Mouse (Mus musculus): Measurements from ENCODE around the gene Igdcc3. TPM values are rescaled to one million over a fixed set of nuclear protein-coding genes. Genes with fewer than 3 reads are reported as not detected.

Gene Igdcc3
- polyA plus RNA-seq, 1 experiment, result 0.30 TPM

GRCm38 (mm10) chr9:65152711-65153330, 11.8 kb downstream of the Igdcc3 start:
- no peaks in the 10 kb centered on the region; the same call in 1 of the 2 replicates for H3K27me3 ChIP-seq (ENCODE audit: control insufficient read depth, insufficient read depth, low read length)

DNA sequence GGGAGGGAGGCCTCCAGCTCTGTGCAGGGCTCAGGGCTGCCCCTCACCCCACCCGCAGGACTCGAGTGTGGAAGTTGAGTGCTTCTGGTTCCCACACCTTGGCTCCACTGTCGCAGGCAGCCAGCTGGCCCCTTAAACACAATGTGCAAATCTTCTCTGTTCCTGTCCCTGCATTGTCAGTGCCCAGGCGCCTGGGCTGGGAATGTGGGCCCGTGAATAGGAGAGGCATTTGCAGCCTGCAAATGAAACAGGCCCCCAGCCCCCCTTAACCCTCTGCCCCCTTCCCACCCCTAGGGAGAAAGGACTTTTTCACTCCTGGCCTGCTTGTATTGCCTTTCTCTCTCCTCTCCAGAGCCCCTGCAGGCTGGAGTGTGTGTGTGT, 12.3 kb downstream of the Igdcc3 start:
- Histone ChIP-seq H3K4me1 (ENCODE audit: control insufficient read depth, insufficient read depth, insufficient read length) (no peaks in the 10 kb centered on the region), H3K27me3 (ENCODE audit: control insufficient read depth, insufficient read depth, low read length) (no peaks in the 10 kb centered on the region; the same call in 1 of the 2 replicates), H3K36me3 (ENCODE audit: control insufficient read depth, insufficient read depth, low read length) (no peaks in the 10 kb centered on the region), H3K27ac (ENCODE audit: insufficient read depth, low read length) (no peak overlapping the region), H3K4me3 (ENCODE audit: extremely low read depth, insufficient read depth, insufficient read length) (no peak overlapping the region)
- WGBS, result 68% methylated on average over 5 of the region's 5 CpGs
- DNase-seq (ENCODE audit: low read depth in 1 of 2, low spot score in 2 of 2), result no peak
- TF ChIP-seq CTCF (IDR thresholded peaks at IDR 0.05; ENCODE audit: extremely low read depth, insufficient read depth, insufficient read length, insufficient replicate concordance), result no peak

More at GRCm38 (mm10) chr9:65152711-65153330, 11.8 kb downstream of the Igdcc3 start:
- 79% methylated on average over 6 of the region's 6 CpGs for WGBS
- Histone ChIP-seq H3K36me3 (ENCODE audit: control insufficient read depth, insufficient read depth, low read length) (no peaks in the 10 kb centered on the region), H3K4me3 (ENCODE audit: extremely low read depth, insufficient read depth, insufficient read length) (no peak overlapping the region), H3K27ac (ENCODE audit: insufficient read depth, low read length) (no peak overlapping the region), H3K4me1 (ENCODE audit: control insufficient read depth, insufficient read depth, insufficient read length) (no peaks in the 10 kb centered on the region)
- TF ChIP-seq POLR2A (IDR thresholded peaks at IDR 0.05; ENCODE audit: low read depth, low read length) (no peak), CTCF (IDR thresholded peaks at IDR 0.05; ENCODE audit: extremely low read depth, insufficient read depth, insufficient read length, insufficient replicate concordance) (no peak)
- DNase-seq (ENCODE audit: low read depth in 1 of 2, low spot score in 2 of 2), result no peak

DNA sequence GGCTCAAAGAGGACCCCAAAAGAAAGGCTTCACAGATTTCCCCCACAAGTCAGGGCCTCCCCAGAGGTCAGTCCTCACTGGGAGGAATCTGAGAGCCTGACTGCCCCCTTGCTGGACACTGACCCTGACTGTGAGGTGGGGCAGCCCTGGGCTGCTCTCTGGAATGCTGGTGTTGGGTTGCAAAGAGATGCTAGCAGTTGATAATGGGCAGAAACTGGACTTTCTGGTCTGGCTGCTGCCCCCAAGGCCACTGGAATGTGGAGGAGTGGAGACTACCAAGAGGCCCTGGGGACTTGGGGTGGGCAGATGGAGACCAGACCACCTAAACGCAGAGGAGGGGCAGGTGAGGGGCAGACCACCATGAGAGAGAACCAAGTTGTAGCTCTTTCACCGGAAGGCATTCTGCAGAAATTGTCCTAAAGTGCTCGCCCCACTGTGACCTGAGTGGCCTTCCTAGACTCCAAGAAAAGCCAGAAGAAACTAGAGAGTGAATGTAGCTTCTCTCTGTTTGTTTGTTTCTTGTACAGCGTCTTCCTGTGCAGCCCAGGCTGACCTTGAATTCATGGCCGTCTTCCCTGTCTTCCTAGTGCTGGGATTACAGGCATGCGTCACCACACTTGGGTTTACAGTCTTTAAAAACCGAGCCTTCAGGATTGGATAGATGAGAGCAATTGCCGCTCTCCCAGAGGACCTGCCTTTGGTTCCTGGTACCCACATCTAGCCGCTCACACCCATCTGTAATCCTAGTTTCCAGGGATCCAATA, 13.9 kb downstream of the Igdcc3 start:
- Histone ChIP-seq H3K4me1 (ENCODE audit: control insufficient read depth, insufficient read depth, insufficient read length) (no peaks in the 10 kb centered on the region), H3K4me3 (ENCODE audit: extremely low read depth, insufficient read depth, insufficient read length) (no peak overlapping the region), H3K36me3 (ENCODE audit: control insufficient read depth, insufficient read depth, low read length) (no peaks in the 10 kb centered on the region), H3K27me3 (ENCODE audit: control insufficient read depth, insufficient read depth, low read length) (no peaks in the 10 kb centered on the region; the same call in 1 of the 2 replicates), H3K27ac (ENCODE audit: insufficient read depth, low read length) (no peak overlapping the region)
- DNase-seq (ENCODE audit: low read depth in 1 of 2, low spot score in 2 of 2), result no peak
- 87% methylated on average over 9 of the region's 9 CpGs for WGBS
- no peak for TF ChIP-seq CTCF (IDR thresholded peaks at IDR 0.05; ENCODE audit: extremely low read depth, insufficient read depth, insufficient read length, insufficient replicate concordance)
- no peak for TF ChIP-seq POLR2A (IDR thresholded peaks at IDR 0.05; ENCODE audit: low read depth, low read length)

DNA sequence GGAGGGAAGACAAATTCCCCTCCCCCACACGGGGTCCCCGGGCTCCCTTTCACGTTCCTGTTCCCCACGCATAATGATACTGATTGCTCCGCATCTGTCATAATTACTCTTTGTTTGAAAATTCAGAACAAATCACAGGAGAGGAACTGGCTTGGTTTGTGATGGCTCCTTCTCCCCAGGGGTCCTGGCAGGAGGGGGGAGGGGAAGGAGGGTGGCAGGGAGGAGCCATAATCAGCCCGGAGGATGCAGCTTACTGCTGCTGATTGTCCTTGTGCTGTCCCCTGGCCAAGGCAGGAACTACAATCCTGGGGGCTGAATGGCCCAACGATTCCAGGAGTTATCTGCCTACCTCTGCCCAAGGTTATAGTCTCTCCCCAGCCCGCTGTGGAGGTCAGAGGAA, 15.6 kb downstream of the Igdcc3 start:
- no peak overlapping the region for H3K27ac ChIP-seq (ENCODE audit: insufficient read depth, low read length)
- H3K36me3 ChIP-seq (ENCODE audit: control insufficient read depth, insufficient read depth, low read length), result no peaks in the 10 kb centered on the region
- WGBS, result 11% methylated on average over 8 of the region's 8 CpGs
- no peaks in the 10 kb centered on the region; the same call in 1 of the 2 replicates for H3K27me3 ChIP-seq (ENCODE audit: control insufficient read depth, insufficient read depth, low read length)
- no peaks in the 10 kb centered on the region for H3K4me1 ChIP-seq (ENCODE audit: control insufficient read depth, insufficient read depth, insufficient read length)
- no peak overlapping the region for H3K4me3 ChIP-seq (ENCODE audit: extremely low read depth, insufficient read depth, insufficient read length)
- DNase-seq (ENCODE audit: low read depth in 1 of 2, low spot score in 2 of 2), result no peak
- TF ChIP-seq POLR2A (IDR thresholded peaks at IDR 0.05; ENCODE audit: low read depth, low read length) (no peak), CTCF (IDR thresholded peaks at IDR 0.05; ENCODE audit: extremely low read depth, insufficient read depth, insufficient read length, insufficient replicate concordance) (no peak)

GRCm38 (mm10) chr9:65157631-65158030, 16.6 kb downstream of the Igdcc3 start:
- Histone ChIP-seq H3K36me3 (ENCODE audit: control insufficient read depth, insufficient read depth, low read length) (no peaks in the 10 kb centered on the region), H3K27ac (ENCODE audit: insufficient read depth, low read length) (no peak overlapping the region), H3K27me3 (ENCODE audit: control insufficient read depth, insufficient read depth, low read length) (peaks cover 1% of the 10 kb centered on the region; the same call in 1 of the 2 replicates), H3K4me3 (ENCODE audit: extremely low read depth, insufficient read depth, insufficient read length) (no peak overlapping the region), H3K4me1 (ENCODE audit: control insufficient read depth, insufficient read depth, insufficient read length) (no peaks in the 10 kb centered on the region)
- WGBS, result 63% methylated on average over 6 of the region's 6 CpGs
- no peak for TF ChIP-seq POLR2A (IDR thresholded peaks at IDR 0.05; ENCODE audit: low read depth, low read length)
- no peak for TF ChIP-seq CTCF (IDR thresholded peaks at IDR 0.05; ENCODE audit: extremely low read depth, insufficient read depth, insufficient read length, insufficient replicate concordance)
- DNase-seq (ENCODE audit: low read depth in 1 of 2, low spot score in 2 of 2), result no peak

DNA sequence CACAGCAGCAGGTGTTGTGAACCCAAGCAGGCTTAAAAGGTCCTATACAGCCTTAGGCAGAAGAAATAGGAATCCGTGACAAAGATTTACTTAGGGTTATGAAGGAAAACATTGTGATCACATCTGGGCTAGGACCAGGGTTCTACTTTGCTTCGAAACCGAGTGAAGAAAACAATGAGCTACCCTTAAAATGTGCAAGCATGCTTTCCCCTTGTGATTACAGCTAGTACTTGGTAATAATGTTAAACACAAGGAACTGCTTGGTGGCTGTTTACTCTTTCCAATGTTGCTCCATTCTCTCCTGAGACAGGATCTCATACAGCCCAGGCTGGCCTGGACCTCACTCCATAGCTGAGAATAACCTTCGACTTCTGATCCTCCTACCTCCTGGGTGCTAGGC, 20.2 kb downstream of the Igdcc3 start:
- Histone ChIP-seq H3K36me3 (ENCODE audit: control insufficient read depth, insufficient read depth, low read length) (no peaks in the 10 kb centered on the region), H3K4me3 (ENCODE audit: extremely low read depth, insufficient read depth, insufficient read length) (no peak overlapping the region), H3K27ac (ENCODE audit: insufficient read depth, low read length) (no peak overlapping the region), H3K4me1 (ENCODE audit: control insufficient read depth, insufficient read depth, insufficient read length) (peaks cover 2% of the 10 kb centered on the region; the same call in 1 of the 2 replicates), H3K27me3 (ENCODE audit: control insufficient read depth, insufficient read depth, low read length) (peaks cover 8% of the 10 kb centered on the region)
- no peak for DNase-seq (ENCODE audit: low read depth in 1 of 2, low spot score in 2 of 2)
- WGBS, result 60% methylated on average over 4 of the region's 4 CpGs
- TF ChIP-seq POLR2A (IDR thresholded peaks at IDR 0.05; ENCODE audit: low read depth, low read length) (no peak), CTCF (IDR thresholded peaks at IDR 0.05; ENCODE audit: extremely low read depth, insufficient read depth, insufficient read length, insufficient replicate concordance) (no peak)

DNA sequence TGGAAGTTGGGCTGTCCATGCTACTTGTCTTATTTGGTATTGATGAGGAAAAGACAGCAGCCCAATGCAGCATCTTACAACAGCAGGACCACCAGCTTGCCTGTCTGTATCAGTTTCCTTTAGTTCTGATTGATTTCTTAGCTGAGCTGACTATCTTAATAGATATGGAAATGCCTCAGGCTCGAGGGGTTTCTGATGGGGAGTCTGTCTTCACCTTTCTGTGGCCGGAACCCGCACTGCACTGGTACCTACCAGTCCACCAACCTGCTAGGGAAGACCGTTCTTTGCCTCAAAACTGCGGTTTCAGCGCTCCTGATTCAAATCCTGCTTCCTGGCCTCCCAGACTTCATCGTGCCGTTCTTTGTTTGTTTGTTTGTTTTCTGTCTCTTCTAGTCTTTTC, 20.9 kb downstream of the Igdcc3 start:
- no peak for DNase-seq (ENCODE audit: low read depth in 1 of 2, low spot score in 2 of 2)
- H3K4me1 ChIP-seq (ENCODE audit: control insufficient read depth, insufficient read depth, insufficient read length), result peaks cover 2% of the 10 kb centered on the region; the same call in 1 of the 2 replicates
- H3K27me3 ChIP-seq (ENCODE audit: control insufficient read depth, insufficient read depth, low read length), result peaks cover 8% of the 10 kb centered on the region
- no peak overlapping the region for H3K27ac ChIP-seq (ENCODE audit: insufficient read depth, low read length)
- TF ChIP-seq CTCF (IDR thresholded peaks at IDR 0.05; ENCODE audit: extremely low read depth, insufficient read depth, insufficient read length, insufficient replicate concordance) (no peak), POLR2A (IDR thresholded peaks at IDR 0.05; ENCODE audit: low read depth, low read length) (no peak)
- no peak overlapping the region for H3K4me3 ChIP-seq (ENCODE audit: extremely low read depth, insufficient read depth, insufficient read length)
- H3K36me3 ChIP-seq (ENCODE audit: control insufficient read depth, insufficient read depth, low read length), result no peaks in the 10 kb centered on the region
- WGBS, result 29% methylated on average over 8 of the region's 8 CpGs

All from spleen, adult 2 months (tissue).